Mouse (Mus musculus) E14TG2a.4 (cell line): Measurements from ENCODE around the gene H2-Ke6.

Source experiments
- CTCF ChIP-seq: conservative IDR thresholded peaks from 2 replicates; pipeline ENCODE4 v1.5.1; 2014; ENCODE audit warnings: low read length
- NANOG ChIP-seq: IDR thresholded peaks from 2 replicates; pipeline ENCODE4 v1.6.1; 2014; ENCODE audit warnings: borderline replicate concordance, low read length, mixed read lengths

GRCm38 (mm10) chr17:34029890-34030595 is 2.2 kb upstream of the H2-Ke6 start:
- TF ChIP-seq CTCF (no peak), NANOG (no peak)
